Mouse (Mus musculus): ENCODE measurements around the gene Fam110a.
A peak's percentile ranks its signal among the peaks of the same experiment; 100 is the strongest.
"Not testable (repeated sequence)": the region's sequence is repeated elsewhere in the genome, so short reads cannot be mapped to it uniquely, and the experiment has no call there.

Fam110a gene

GRCm38 (mm10) chr2:151997190-151997575 is 17.2 kb upstream of the Fam110a start:
- DNase-seq (ENCODE audit: low spot score), result not testable (repeated sequence)

- DNase-seq (ENCODE audit: low spot score), result peak; percentile 96
Observed at GRCm38 (mm10) chr2:151996229-151997189, 16.5 kb upstream of the Fam110a start, which contains the start of gene Slc52a3. TSS of gene Slc52a3 (plus strand) at chr2:151996511.

GRCm38 (mm10) chr2:151994350-151995122 is 14.5 kb upstream of the Fam110a start:
- peak; percentile 90 for DNase-seq (ENCODE audit: low spot score)

DNA sequence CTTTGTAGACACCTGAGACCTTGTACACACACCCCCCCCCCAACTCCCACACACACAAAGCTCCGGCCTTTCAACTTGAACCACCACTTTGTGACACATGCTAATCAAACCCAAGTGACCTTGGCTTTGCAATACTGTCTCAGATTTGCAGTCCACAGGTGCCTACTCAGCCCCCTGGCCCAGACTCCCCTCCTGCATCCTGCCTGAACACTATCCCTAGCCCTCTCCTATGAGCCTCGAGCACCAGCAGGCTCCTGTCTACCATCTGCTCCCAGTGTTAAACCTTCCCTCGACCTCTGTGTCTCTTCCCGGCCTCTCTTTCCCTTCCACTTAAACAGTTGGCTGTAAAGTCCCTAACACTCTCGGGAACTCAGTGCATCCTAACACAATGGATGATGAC is 11.4 kb upstream of the Fam110a start:
- DNase-seq (ENCODE audit: low spot score), result no peak

GRCm38 (mm10) chr2:151990985-151991394 is 11.0 kb upstream of the Fam110a start:
- DNase-seq (ENCODE audit: low spot score), result no peak

DNA sequence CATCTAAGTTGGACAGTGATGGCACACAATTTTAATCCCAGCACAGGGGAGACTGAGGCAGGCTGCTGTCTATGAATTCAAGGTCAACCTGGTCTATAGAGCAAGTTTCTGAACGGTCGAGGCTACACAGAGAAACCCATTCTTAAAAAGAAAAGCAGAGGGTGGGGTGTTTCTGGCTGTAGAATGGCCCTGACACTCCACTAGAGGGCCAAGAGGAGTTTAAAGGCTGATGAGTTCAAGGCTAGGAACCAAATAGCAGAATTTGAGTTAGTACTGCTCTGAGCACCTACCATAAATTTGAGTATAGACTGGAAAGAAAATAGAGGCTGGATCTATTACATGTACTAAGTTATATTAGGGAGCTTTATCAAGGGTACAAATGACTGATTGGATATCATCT is 9.0 kb upstream of the Fam110a start:
- DNase-seq (ENCODE audit: low spot score), result no peak

DNA sequence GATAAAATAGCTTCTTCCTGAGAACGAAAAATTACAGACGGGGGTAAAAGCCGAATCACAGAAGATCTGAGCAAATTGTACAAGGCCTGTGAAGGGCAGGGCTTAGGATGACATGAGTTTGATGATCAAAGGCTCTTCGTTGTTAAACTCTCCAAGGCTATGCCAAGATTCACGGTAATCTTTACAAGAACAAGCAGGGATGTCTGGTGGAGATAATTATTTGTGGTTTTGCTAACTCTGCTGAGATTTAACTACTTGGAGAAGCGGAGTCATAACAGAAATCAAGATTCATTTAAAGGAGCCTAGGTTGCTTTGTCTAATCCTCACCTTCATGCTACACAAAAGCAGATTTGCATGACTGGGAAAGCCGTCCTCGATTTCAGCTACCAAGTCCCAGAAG is 6.9 kb upstream of the Fam110a start:
- no peak for DNase-seq (ENCODE audit: low spot score)

- DNase-seq (ENCODE audit: low spot score), result no peak
Observed at GRCm38 (mm10) chr2:151985426-151986172, 5.6 kb upstream of the Fam110a start.

- DNase-seq (ENCODE audit: low spot score), result no peak
Observed at GRCm38 (mm10) chr2:151984019-151984418, 4.0 kb upstream of the Fam110a start.

GRCm38 (mm10) chr2:151982476-151982875 is 2.5 kb upstream of the Fam110a start:
- DNase-seq (ENCODE audit: low spot score), result no peak

- DNase-seq (ENCODE audit: low spot score), result no peak
Observed at GRCm38 (mm10) chr2:151981268-151981667, 1.2 kb upstream of the Fam110a start.

- no peak for DNase-seq (ENCODE audit: low spot score)
Observed at GRCm38 (mm10) chr2:151980355-151980693, 305 bp upstream of the Fam110a start.

- no peak for DNase-seq (ENCODE audit: low spot score)
Observed at GRCm38 (mm10) chr2:151978494-151978893, 1.5 kb downstream of the Fam110a start.

GRCm38 (mm10) chr2:151977689-151978440 is 2.2 kb downstream of the Fam110a start:
- no peak for DNase-seq (ENCODE audit: low spot score)

DNA sequence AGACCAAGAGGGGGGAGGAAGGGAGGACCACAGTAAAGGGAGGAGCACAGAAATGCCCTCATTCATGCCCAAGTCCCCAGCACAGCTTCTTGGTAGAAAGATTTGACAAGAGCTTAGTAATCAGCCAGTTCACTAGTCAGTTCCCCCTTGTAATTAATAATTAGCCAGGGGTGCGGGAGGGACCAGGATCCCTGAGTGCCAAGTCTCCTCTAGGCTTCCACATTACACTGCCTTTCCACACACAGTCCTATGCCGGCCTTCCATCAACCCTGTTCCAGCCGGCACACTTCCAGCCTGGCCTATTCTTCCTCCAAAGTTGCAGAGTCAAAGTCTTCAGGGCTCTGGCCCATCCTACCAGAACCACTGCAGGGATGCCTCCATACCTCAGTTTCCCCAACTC is 4.0 kb downstream of the Fam110a start:
- no peak for DNase-seq (ENCODE audit: low spot score)

- DNase-seq (ENCODE audit: low spot score), result no peak
Observed at GRCm38 (mm10) chr2:151975295-151975694, 4.7 kb downstream of the Fam110a start.

DNA sequence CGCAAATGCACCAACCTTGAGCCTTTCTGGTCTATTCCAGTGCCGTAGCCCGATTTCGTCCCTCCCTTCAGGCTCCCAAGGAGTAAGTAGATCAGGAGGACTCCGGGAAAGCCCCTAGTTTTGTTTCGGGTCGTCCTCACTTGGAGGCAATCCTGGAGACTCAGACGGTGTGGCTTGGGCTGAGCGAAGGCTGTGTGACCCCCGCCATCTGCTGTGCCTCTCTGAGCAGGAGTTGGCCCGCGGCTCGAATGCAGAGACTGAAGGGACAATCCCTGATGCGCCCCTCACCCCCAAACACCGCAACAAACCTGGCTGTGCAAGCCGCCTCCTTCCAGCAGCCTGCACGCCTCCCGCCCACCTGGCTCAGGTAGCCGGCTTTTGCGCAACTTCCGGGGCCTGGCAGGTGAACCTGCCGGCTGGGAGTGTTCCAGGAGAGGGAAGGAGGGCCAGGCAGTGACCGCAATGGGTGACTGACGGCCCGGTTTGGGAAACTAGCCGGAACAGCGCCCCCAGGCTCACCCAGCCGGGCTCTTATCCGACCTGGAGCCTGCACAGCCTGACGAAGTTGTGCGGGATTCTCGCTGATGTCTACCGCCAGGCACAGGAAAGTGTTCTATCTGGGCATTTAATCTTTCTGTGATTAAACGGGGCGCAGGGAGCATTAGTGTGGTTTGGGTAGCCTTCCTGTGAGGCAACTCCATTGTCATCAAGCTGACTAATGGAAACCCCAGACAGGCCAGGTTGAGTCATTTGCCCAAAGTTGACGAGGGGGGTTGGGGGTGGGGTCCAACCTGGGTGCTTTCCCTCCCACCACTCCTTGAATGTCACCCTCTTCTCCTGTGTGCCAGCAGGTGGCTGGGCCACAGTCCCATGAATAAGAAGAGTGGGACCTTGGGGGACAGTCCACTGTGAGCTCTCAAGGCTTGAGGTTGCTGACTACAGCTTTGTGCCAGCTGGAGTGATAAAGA is 6.1 kb downstream of the Fam110a start:
- no peak for DNase-seq (ENCODE audit: low spot score)

- DNase-seq (ENCODE audit: low spot score), result no peak
Observed at GRCm38 (mm10) chr2:151972880-151973594, 7.0 kb downstream of the Fam110a start.

DNA sequence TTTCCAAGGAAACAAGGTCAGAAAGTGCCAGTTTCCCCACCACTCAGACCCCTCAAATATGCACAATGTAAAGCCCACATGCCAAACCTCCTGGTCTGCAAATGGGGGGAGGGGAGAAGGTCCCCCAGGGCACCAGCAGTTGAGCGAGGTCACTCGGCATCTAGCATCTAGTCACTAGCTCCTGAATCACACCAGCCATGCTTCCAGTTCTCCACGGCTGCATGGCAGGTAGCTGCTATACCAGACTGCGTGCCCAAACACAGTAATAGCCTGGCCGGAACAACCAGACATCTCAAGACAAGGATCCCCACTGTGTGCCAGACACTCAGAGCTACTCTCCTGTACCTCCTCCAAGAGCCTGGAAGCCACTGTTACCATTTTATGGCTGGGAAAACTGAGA is 8.3 kb downstream of the Fam110a start:
- DNase-seq (ENCODE audit: low spot score), result no peak
